Mouse (Mus musculus) lung, adult 2 months (tissue): ENCODE data around the gene Amer2.

Experiments used
- CTCF ChIP-seq: fragments of 200-500 bp; IDR thresholded peaks from 2 replicates; pipeline ENCODE4 v1.5.1; 2011; ENCODE audit warnings: mild to moderate bottlenecking, low read length, control low read depth; ENCODE audit not compliant: insufficient read depth
- POLR2A ChIP-seq: fragments of 200-500 bp; IDR thresholded peaks from 2 replicates; pipeline ENCODE4 v1.6.1; 2011; ENCODE audit warnings: low read depth, mild to moderate bottlenecking, control low read depth, low read length, borderline replicate concordance; ENCODE audit errors: extremely low read depth

DNA sequence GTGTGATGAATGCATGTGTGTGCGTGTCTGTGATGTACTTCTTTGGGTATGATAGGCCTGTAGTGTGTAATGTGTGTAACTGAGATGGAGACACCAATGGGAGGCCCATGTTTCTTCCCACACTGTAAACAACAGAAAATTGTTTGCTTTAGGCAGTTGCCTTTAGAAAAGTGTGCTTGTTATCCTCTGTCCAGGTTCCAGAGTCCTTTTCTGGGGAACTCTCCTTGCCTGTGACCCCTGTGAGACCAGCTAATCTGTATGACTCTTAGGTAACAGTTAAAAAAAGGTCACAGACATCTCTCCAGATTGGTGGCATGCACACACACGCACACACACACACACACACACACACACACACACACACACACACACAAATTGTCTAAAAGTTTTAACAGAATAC lies 15.3 kb downstream of the Amer2 start:
- TF ChIP-seq CTCF (no peak), POLR2A (no peak)
